Mouse (Mus musculus) heart, postnatal 4 days (tissue): ENCODE results near the gene 1810030O07Rik. TPM values are rescaled to one million over a fixed set of nuclear protein-coding genes. Genes with fewer than 3 reads are reported as not detected.
"Not testable (repeated sequence)": the region's sequence is repeated elsewhere in the genome, so short reads cannot be mapped to it uniquely, and the experiment has no call there.

Source experiments
- DNase-seq: peaks from one replicate; pipeline ENCODE4 v3.0.0; 2021
- total RNA-seq, 2 experiments: library from RNA; stranded (reverse); gene quantifications; 2 replicates each; pipeline ENCODE4 v1.2.3; 2021

The 1810030O07Rik gene
- 10 to 100 TPM; 10.9 to 15.5 TPM for total RNA-seq

DNA sequence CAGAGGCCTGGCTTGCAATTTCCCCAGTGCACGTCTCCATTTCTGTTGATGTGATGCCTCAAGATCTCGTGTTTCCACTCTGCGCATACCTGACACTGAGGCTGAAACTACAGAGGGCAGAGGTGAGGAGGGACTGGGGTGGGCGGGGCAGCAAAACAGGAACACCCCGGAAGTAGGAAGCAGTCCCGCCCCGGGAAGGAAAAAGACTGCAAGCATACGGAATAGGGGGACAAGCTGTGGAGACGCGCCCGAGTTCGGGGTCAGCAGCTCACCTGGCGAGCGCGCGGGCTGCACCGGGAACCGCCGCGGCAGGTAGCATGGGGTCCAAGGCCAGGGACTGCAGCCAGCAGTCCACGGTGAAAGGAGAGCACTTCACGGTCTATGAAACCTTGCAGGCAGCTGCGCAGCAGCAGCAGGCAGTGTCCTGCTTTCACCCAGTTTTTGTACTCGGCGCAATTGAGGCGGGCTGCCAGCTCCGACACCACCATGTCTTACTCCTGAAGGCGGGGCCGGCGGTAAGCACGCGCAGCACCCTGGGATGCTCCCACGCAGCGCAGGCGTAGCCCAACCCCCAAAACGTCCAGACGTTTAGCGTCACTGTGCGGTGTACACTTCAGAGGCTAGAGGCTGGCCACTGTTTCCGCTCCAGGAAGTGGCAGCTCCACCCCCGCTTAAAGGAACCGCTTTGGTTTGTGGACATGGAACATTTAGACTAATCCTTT lies at the start of gene 1810030O07Rik:
Gene 1810030O07Rik (minus strand): TSS at position 615 of the 722 bp plus-strand sequence.
- peak; percentile 91 for DNase-seq

DNA sequence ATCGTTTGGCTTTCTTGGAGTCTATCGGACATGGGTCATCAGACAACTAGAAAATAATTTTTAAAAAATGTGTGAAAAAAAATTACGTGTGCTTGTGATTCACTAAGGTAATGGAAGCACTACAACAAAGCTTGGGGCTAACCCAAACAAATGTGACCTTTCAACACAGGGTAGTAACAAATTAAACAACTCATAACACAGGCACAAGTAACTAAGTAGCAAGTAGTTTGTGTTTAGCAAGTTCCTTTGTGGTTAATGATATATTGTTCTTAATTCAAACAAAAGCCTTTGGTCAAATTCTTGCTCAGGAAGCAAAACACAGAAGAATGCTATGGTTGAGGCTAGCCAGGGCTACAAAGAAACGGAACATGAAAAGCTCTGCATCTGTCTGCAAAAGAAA lies 42.6 kb upstream of the 1810030O07Rik start:
- DNase-seq: no peak

DNA sequence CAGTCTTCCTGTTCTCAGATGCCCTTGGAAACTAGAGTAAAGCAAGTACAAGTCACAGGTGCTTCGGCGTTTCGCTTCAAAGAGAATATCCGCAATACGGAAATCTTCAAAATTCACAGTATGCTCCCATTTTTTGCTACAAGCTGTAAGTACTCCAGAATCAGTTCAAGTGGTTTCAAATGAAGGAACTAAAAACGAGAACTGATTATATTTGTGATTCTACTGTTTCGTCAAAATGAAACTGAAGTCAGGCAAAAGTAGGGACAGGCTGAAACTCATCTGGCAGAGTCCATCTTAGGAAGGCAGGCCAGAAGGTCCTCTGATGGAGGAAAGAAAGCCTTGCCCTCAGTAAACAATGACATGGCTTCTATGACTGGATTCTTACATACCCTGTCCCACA lies 40.3 kb upstream of the 1810030O07Rik start:
- DNase-seq: no peak

DNA sequence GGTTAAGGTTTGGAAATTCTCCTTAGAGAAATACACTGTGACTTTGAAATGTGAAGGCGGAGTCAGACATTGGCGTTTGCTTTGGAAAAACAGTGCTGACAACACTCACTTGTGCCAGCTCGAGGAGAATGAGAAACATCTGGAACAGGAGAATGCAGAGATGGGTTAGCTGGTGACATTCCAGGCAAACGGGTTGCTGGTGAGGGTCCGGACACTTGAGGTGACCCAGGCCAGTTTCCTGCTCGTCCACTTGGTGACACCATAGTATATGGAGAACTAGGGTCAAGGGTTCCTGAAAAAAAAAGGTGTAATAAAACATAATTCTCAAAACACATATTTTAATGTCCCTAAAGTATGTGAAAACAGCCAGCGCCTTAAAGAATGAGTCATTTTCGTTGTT lies 13.4 kb upstream of the 1810030O07Rik start:
- no peak for DNase-seq

DNA sequence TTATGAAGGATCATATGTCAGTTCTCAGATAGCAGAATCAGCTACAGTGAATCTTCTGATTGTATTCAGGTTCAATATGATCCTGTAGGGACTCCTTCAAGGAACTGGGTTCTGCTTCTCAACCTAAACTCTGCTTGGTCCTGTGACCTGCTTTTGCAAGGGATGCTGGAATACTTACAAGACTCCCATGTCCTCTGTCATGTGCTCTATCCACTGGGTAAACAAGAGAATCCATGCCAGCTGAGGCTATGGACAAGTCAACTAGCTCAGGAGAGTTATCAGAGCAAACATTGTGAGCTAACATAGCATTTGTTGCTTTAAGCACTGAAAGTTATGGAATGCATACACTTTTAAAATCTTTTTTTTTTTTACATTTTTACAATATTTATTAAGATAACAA lies 12.6 kb upstream of the 1810030O07Rik start:
- no peak for DNase-seq

DNA sequence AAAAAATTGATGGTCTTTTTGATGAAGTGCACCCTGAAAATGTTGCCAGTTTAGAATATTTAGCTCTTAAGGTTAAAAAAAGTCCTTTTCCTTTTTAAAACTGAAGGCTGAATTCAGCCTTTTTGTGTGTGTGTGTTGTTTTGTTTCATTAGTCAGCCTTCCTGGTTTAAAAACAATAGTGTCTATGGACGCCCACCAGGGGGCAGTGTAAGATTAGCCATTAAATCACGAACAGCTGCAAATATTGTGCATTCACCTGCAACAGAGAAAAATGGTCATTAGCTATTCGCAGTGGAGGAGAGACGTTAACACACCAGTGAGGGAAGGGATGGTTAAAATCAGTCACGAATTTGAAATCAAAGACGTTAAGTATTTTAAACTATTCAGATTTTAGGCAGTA lies 3.9 kb upstream of the 1810030O07Rik start:
- peak; percentile 77 for DNase-seq

DNA sequence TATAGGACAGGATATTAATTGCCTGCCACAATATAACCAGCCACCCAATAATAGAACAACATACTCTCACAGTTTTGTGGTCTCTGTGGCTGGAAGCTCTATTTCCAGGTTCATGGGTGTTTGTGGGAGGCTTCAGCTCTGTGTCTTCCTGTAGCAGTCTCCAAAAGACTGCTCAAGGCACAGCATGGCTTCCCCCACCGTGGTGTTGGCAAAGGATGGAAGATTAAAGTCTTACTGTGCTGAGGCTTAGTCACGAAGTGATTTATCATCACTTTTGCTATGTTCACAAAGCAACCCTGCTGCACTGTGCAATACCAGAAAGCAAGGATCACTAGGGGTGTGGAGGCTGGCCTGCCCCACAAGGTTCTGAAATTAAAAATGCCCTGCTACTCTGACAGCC lies 19.6 kb downstream of the 1810030O07Rik start:
- no peak for DNase-seq

DNA sequence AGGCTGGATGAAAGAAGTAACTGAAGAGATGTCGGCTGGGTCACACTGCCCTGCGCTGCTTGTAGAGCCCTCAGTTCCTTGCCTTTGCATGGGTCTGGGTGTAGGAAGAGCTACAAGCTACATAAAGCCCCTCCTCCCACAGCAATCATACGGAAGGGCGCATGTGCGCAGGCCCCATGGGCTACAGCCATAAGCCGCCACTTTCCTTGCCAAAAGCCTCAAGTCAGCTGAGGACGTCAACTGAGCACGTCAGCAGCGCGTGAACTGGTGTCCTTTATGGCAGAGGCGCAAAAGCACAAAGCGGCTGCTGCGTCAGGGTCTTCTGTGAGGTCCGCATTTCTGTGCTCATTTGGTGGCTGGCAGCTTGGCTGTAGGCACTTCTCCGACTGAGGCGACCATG lies 21.6 kb downstream of the 1810030O07Rik start:
- DNase-seq: no peak

DNA sequence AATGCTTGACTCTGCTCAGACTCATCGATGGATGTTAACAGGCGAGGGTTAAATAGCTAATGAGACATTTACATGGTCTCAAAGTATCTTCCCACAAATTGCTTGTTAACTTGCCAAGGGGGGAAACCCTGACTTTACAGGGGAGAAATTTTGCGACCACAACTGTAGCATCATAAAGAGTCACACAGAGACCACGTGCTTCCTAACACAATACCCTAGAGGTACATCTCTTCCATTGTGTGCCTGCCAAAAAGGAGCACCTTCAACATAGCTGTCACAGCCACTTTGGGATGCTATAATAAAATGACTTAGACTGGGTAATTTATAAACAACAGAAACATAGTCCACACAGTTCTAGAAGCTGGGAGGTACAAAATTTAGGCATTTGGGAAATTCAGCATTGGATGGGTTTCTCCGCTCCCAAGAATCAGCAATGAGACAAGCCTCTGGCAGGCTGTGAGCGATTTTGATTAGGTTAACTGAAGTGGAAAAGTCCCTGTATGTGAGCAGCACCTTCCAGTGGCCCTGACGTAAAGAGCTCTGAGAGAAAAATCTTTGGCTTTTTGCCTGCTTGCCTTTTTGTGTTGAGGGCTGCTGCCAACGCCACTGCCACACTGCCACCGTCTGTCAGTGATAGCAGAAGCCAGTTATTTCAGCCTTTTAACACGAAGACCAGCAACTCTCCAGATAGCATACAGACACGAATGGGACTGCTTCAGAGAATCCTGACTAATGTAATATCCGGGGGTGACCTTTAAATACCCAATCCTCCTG lies 27.8 kb downstream of the 1810030O07Rik start:
- peak; percentile 33 for DNase-seq

DNA sequence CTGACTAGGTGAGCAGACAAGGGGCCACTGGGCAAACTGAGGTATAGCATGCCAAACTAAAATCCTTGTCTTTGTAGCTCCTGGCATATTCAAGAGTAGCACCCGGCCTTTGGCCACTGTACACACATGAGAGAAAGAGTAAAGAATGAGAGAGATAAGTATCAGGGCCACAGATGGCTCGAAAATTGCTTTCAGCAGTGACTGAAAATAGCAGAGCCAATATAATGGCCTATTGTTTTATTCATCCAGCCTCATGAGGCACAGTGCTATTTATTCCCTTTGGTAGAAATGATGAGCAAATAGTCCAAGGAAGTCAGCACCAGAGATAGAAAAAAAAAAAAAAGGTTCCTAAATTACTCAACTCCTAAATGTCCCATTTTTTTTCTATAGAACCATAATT lies 28.5 kb downstream of the 1810030O07Rik start:
- no peak for DNase-seq

DNA sequence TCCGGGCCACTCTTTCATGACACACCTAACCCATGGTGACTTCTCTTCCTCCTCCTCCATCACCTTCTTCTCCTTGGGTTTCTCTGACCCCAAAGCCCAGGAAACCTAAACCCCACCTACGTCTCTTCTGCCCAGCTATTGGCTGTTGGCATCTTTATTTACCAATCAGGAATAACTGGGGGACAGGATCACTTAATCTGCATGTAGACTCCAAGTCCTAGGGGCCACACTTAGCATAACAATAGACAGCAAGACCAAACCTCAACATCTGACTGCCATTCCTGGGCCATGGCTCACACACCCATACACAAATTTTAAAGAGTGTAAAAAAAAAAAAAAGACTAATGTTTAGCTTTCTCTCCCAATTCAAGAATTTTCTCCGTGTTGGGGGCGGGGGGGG lies 48.3 kb downstream of the 1810030O07Rik start:
- no peak for DNase-seq

DNA sequence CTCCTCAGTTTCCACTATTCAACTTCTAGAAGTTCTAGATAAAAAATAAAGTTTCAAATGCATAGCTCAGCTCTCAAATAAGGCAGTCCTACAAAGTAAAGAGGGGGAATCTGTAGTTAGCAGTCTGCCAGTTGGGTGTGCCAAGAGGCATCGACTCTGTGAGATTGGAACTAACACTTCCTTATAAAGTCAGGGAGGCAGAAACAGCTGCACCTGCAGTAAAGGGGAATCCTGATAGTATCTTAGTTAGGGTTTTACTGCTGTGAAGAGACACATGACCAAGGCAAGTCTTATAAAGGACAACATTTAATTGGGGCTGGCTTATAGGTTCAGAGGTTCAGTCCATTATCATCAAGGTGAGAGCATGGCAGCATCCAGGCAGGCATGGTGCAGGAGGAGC lies 61.1 kb downstream of the 1810030O07Rik start:
- not testable (repeated sequence) for DNase-seq

DNA sequence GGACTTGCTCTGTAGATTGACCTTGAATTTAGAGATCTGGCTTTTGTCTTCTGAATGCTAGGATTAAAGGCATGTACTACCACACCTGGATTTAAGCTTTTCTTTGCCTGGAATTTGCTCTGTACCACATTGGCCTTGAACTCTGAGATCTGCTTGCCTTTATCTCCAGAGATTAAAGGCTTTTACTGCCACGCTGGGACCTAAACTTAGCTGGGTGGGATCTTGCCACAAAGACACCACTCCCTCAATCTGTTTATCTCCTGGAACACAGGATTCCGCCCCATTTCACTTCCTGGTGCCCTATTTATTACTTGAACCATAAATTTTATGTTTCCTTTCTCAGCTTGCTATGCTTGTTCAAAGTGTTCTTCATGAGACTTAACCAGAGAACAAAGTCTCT lies 62.3 kb downstream of the 1810030O07Rik start:
- DNase-seq: no peak

DNA sequence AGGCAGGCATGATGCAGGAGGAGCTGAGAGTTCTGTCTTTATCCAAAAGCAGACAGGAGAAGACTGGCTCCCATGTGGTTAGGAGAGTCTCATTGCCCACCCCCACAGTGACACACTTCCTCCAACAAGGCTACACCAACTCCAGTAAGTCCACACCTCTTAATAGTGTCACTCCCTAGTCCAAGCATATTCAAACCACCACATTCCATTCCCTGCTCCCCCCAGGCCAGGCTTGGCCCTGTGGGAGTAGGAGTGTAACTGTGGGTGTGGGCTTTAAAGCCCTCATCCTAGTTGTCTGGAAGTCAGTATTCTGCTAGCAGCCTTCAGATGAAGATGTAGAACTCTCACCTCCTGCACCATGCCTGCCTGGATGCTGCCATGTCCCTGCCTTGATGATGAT lies 62.9 kb downstream of the 1810030O07Rik start:
- not testable (repeated sequence) for DNase-seq

Other genes starting within 250 kb of the 1810030O07Rik start
- gene Atp6ap2, start 85.9 kb downstream of the 1810030O07Rik start, total RNA-seq: 10 to 100 TPM; 29.2 to 32.6 TPM
- 10 to 100 TPM; 50.6 to 60.7 TPM for gene Med14, start 88.4 kb upstream of the 1810030O07Rik start, total RNA-seq